Mouse (Mus musculus) neural tube, embryonic 15.5 days (tissue): Measurements from ENCODE around the gene Tnfrsf1a. TPM values are rescaled to one million over a fixed set of nuclear protein-coding genes. Genes with fewer than 3 reads are reported as not detected.
A peak's percentile ranks its signal among the peaks of the same experiment; 100 is the strongest.
"Not testable (repeated sequence)": the region's sequence is repeated elsewhere in the genome, so short reads cannot be mapped to it uniquely, and the experiment has no call there.

Source experiments
- ATAC-seq: fragments of 200-750 bp; cut with Nextera tagmentation; 2 replicates; pipeline ENCODE4 v1.8.0; 2017; ENCODE audit warnings: mild to moderate bottlenecking, moderate TSS enrichment, moderate library complexity; ENCODE audit not compliant: low FRiP score
- H3K27ac ChIP-seq: fragments of 300-500 bp; sonication (generic); replicated peaks from 2 replicates; pipeline ENCODE4 v1.5.1; 2015; ENCODE audit warnings: mild to moderate bottlenecking, inconsistent platforms
- H3K27me3 ChIP-seq: fragments of 300-500 bp; sonication (generic); replicated peaks from 2 replicates; pipeline ENCODE4 v1.6.1; 2015; ENCODE audit warnings: inconsistent platforms
- H3K36me3 ChIP-seq: fragments of 300-500 bp; sonication (generic); 2 replicates; pipeline ENCODE4 v1.6.1; 2015; ENCODE audit warnings: inconsistent platforms
- H3K4me1 ChIP-seq: fragments of 300-500 bp; sonication (generic); 2 replicates; pipeline ENCODE4 v1.6.1; 2015; ENCODE audit warnings: inconsistent platforms
- H3K4me2 ChIP-seq: fragments of 300-500 bp; sonication (generic); 2 replicates; pipeline ENCODE4 v1.6.1; 2015; ENCODE audit warnings: inconsistent platforms, mild to moderate bottlenecking, moderate library complexity
- H3K4me3 ChIP-seq: fragments of 300-500 bp; sonication (generic); replicated peaks from 2 replicates; pipeline ENCODE4 v1.5.1; 2015; ENCODE audit warnings: mild to moderate bottlenecking, inconsistent platforms
- H3K9ac ChIP-seq: fragments of 300-500 bp; sonication (generic); replicated peaks from 2 replicates; pipeline ENCODE4 v1.6.1; 2015; ENCODE audit warnings: mild to moderate bottlenecking, inconsistent platforms
- H3K9me3 ChIP-seq: fragments of 300-500 bp; sonication (generic); replicated peaks from 2 replicates; pipeline ENCODE4 v1.6.1; 2016; ENCODE audit warnings: inconsistent platforms
- WGBS: fragments of 180-500 bp; shearing (Covaris S2); methylation state at CpG from one replicate; pipeline ENCODE4 v1.1.7; 2015; ENCODE audit warnings: mixed read lengths; 5-methylcytosine and 5-hydroxymethylcytosine counted together
- polyA plus RNA-seq: library from polyadenylated mRNA; unstranded; fragments of >200 nt; fragmentation: Nextera tagmentation; extraction: Ambion mirVana; gene quantifications from 2 replicates; pipeline ENCODE4 v1.2.1, GENCODE M21; 2015

The Tnfrsf1a gene
- polyA plus RNA-seq, result 13.6 and 28.4 TPM in 2 replicates

DNA sequence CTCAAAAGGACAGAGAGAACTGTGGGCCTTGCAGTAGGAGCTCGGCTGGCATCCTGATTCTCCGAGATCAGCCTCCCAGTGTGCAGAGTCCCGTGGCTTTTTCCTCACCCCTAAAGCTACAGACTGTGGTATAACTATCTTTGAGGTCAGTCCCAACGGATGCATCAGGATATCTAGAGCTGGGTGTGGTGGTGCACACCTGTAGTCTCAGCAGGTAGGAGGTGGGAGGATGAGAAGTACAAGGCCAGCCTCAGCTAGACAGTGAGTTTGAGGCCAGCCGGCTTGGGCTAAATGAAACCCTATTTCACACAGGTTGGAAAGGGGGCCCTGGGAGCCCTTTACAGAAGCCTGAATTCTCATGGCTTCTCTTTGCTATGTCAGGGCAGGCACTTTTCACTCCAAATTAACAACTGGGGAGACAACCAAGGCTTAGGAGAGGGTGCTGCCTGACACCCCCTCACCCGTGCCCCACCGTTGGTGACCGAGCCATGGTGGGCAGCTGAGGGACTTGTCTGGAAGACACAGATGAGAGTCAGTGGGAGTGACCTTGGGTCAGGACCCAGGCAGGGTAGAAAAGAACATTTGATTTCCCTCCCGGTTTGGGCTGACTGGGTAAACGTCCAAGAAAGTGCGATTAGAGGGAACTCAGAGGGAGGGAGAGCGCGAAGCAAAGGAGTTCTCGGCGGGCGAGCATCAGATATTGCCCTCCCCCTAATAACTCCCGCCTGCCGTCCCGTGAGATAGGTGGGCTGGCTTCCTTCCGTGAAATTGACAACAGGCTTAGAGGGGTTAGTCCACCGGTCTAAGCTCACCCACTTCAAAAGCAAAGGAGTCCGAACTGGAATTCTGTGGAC, at the start of gene Tnfrsf1a:
Tnfrsf1a (plus strand) TSS at position 642 of the 854 bp plus-strand sequence.
- Histone ChIP-seq H3K27ac (peak within 1 kb of the TSS; percentile 33; the same call in 1 of the 2 replicates), H3K4me2 (peak within 1 kb of the TSS; percentile 62), H3K27me3 (0 out of 2 replicates have a peak, but pooled peaks cover 6% of the 10 kb centered on the region), H3K4me3 (peak within 1 kb of the TSS; percentile 39), H3K36me3 (no peaks in the 10 kb centered on the region), H3K9me3 (no peaks in the 10 kb centered on the region), H3K4me1 (peaks cover 25% of the 10 kb centered on the region), H3K9ac (peak within 1 kb of the TSS; percentile 34)
- WGBS, result 6% methylated on average over 22 of the region's 22 CpGs
- ATAC-seq, result no peak

- Histone ChIP-seq H3K9me3 (no peaks in the 10 kb centered on the region), H3K4me2 (no peak overlapping the region), H3K27me3 (no peaks in the 10 kb centered on the region), H3K36me3 (no peaks in the 10 kb centered on the region), H3K4me1 (no peaks in the 10 kb centered on the region), H3K9ac (no peak overlapping the region), H3K4me3 (no peak overlapping the region), H3K27ac (no peak overlapping the region)
- WGBS, result 82% methylated on average over 1 of the region's 1 CpGs
- no peak for ATAC-seq
These were observed 48.2 kb upstream of the Tnfrsf1a start for GRCm38 (mm10) chr6:125300982-125301381.

- Histone ChIP-seq H3K36me3 (no peaks in the 10 kb centered on the region), H3K27ac (no peak overlapping the region), H3K4me2 (no peak overlapping the region), H3K9ac (no peak overlapping the region), H3K27me3 (no peaks in the 10 kb centered on the region), H3K4me1 (no peaks in the 10 kb centered on the region), H3K9me3 (no peaks in the 10 kb centered on the region), H3K4me3 (no peak overlapping the region)
- 88% methylated on average over 24 of the region's 24 CpGs for WGBS
- ATAC-seq, result no peak
These were observed 46.8 kb upstream of the Tnfrsf1a start for GRCm38 (mm10) chr6:125302231-125302982.

DNA sequence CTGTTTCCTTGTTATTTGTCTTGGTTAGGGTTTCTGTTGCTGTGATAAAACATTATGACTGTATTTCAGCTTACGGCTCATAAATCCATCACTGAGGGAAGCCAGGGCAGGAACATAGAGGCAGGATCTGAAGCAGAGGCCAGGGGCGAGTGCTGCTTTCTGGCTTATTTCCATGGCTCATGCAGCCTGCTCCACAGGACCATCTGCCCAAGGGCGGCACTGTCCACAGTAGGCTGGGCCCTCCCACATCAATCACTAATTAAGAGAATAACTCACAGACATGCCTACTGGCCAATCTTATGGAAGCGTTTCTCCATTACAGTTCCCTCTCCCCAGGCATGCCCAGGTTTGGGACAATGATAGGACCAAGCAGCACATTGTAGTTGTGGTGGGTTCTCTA, 45.9 kb upstream of the Tnfrsf1a start:
- whole genome bisulfite sequencing, result 63% methylated on average over 4 of the region's 4 CpGs
- ATAC-seq, result no peak
- H3K4me3 ChIP-seq, result no peak overlapping the region
- H3K4me1 ChIP-seq, result no peaks in the 10 kb centered on the region
- no peak overlapping the region for H3K4me2 ChIP-seq
- H3K27me3 ChIP-seq, result no peaks in the 10 kb centered on the region
- no peak overlapping the region for H3K27ac ChIP-seq
- H3K9ac ChIP-seq, result no peak overlapping the region
- H3K9me3 ChIP-seq, result no peaks in the 10 kb centered on the region
- H3K36me3 ChIP-seq, result no peaks in the 10 kb centered on the region

- ATAC-seq, H3K4me3 ChIP-seq, H3K9ac ChIP-seq, H3K9me3 ChIP-seq, H3K4me2 ChIP-seq, H3K27ac ChIP-seq, H3K4me1 ChIP-seq, H3K27me3 ChIP-seq, H3K36me3 ChIP-seq: not testable (repeated sequence)
- WGBS, result 92% methylated on average over 7 of the region's 7 CpGs
These were observed 44.8 kb upstream of the Tnfrsf1a start for GRCm38 (mm10) chr6:125304408-125304807.

GRCm38 (mm10) chr6:125305465-125305864, 43.7 kb upstream of the Tnfrsf1a start:
- Histone ChIP-seq H3K9ac (no peak overlapping the region), H3K27me3 (no peaks in the 10 kb centered on the region), H3K9me3 (no peaks in the 10 kb centered on the region), H3K4me1 (no peaks in the 10 kb centered on the region), H3K4me3 (no peak overlapping the region), H3K27ac (no peak overlapping the region), H3K4me2 (no peak overlapping the region), H3K36me3 (no peaks in the 10 kb centered on the region)
- 85% methylated on average over 6 of the region's 6 CpGs for WGBS
- no peak for ATAC-seq

GRCm38 (mm10) chr6:125307091-125307490, 42.1 kb upstream of the Tnfrsf1a start:
- H3K27me3 ChIP-seq, result no peaks in the 10 kb centered on the region
- H3K36me3 ChIP-seq, result no peaks in the 10 kb centered on the region
- 91% methylated on average over 5 of the region's 5 CpGs for WGBS
- no peak overlapping the region for H3K9ac ChIP-seq
- H3K4me3 ChIP-seq, result no peak overlapping the region
- H3K9me3 ChIP-seq, result no peaks in the 10 kb centered on the region
- H3K27ac ChIP-seq, result no peak overlapping the region
- H3K4me1 ChIP-seq, result no peaks in the 10 kb centered on the region
- ATAC-seq, result no peak
- H3K4me2 ChIP-seq, result no peak overlapping the region

GRCm38 (mm10) chr6:125308921-125309320, 40.2 kb upstream of the Tnfrsf1a start:
- no peak for ATAC-seq
- Histone ChIP-seq H3K9ac (no peak overlapping the region), H3K4me3 (no peak overlapping the region), H3K27ac (no peak overlapping the region), H3K9me3 (no peaks in the 10 kb centered on the region), H3K36me3 (no peaks in the 10 kb centered on the region), H3K27me3 (no peaks in the 10 kb centered on the region), H3K4me1 (peaks cover 12% of the 10 kb centered on the region), H3K4me2 (no peak overlapping the region)
- 13% methylated on average over 13 of the region's 13 CpGs for WGBS

DNA sequence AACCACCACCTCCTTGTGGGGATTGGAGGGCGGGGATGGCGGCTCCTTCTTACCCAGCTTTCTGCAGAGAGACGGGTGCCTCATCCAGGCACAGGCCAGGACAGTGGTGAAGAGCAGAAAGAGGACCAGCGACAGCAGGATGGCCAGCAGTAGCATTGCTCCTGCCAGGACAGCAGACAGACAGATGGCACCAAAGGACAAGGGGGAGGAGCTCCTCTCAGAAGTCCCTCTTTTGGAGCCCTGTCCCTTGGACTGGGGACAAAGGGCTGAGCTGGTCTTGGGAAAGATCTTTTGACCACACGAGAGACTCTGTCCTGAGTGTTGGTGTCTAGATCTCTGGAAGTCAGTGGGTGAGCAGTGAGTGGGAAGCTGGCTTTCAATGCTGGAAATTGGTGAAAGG, 39.8 kb upstream of the Tnfrsf1a start:
- WGBS, result 28% methylated on average over 5 of the region's 5 CpGs
- H3K36me3 ChIP-seq, result no peaks in the 10 kb centered on the region
- no peak overlapping the region for H3K4me3 ChIP-seq
- no peaks in the 10 kb centered on the region for H3K9me3 ChIP-seq
- ATAC-seq, result no peak
- no peak overlapping the region for H3K27ac ChIP-seq
- H3K4me2 ChIP-seq, result no peak overlapping the region
- H3K4me1 ChIP-seq, result peaks cover 17% of the 10 kb centered on the region
- no peak overlapping the region for H3K9ac ChIP-seq
- no peaks in the 10 kb centered on the region for H3K27me3 ChIP-seq

GRCm38 (mm10) chr6:125312171-125312570, 37.0 kb upstream of the Tnfrsf1a start:
- no peak for ATAC-seq
- peaks cover 19% of the 10 kb centered on the region for H3K4me1 ChIP-seq
- peak overlapping the region; percentile 51 for H3K4me2 ChIP-seq
- H3K4me3 ChIP-seq, result no peak overlapping the region
- H3K9ac ChIP-seq, result no peak overlapping the region
- H3K27ac ChIP-seq, result no peak overlapping the region
- H3K27me3 ChIP-seq, result no peaks in the 10 kb centered on the region; the same call in 1 of the 2 replicates
- 88% methylated on average over 9 of the region's 9 CpGs for WGBS
- no peaks in the 10 kb centered on the region for H3K36me3 ChIP-seq
- H3K9me3 ChIP-seq, result no peaks in the 10 kb centered on the region

- Histone ChIP-seq H3K4me1 (peaks cover 19% of the 10 kb centered on the region), H3K27me3 (no peaks in the 10 kb centered on the region; the same call in 1 of the 2 replicates), H3K9ac (no peak overlapping the region), H3K4me3 (peak overlapping the region; percentile 36), H3K4me2 (peak overlapping the region; percentile 51), H3K36me3 (no peaks in the 10 kb centered on the region), H3K27ac (no peak overlapping the region), H3K9me3 (no peaks in the 10 kb centered on the region)
- WGBS, result 69% methylated on average over 22 of the region's 22 CpGs
- ATAC-seq, result no peak
These were observed 36.4 kb upstream of the Tnfrsf1a start for GRCm38 (mm10) chr6:125312581-125313355.
